ENCODE assay signal across 1 mouse cellular context in genomic region chr15:89197056-89197455, GRCm38 (mm10).
TF ChIP-seq lines count a peak whose summit lies in the region.

No protein-coding gene starts in this region.

TF ChIP-seq in CH12.LX, 34 proteins besides CTCF, POLR2A, EP300 and RAD21 (continued from another document):
- TF ChIP-seq CHD2 (IDR thresholded peaks at IDR 0.05; ENCODE audit: low read length) (no peak), ZC3H11A (IDR thresholded peaks at IDR 0.05; ENCODE audit: low read depth, low read length) (no peak), SMC3 (IDR thresholded peaks at IDR 0.05; ENCODE audit: low read depth, low read length) (no peak), MYC (IDR thresholded peaks at IDR 0.05; ENCODE audit: low read depth, low read length) (no peak), E2F4 (IDR thresholded peaks at IDR 0.05; ENCODE audit: insufficient replicate concordance, low read depth, low read length) (no peak)
